Mouse (Mus musculus): ENCODE measurements around the gene Snhg11.

Snhg11 gene

GRCm38 (mm10) chr2:158375443-158376122, at the start of gene Snhg11:
Gene Snhg11, plus strand, starts transcription at chr2:158375638.
- DNase-seq (ENCODE audit: low spot score): peak; percentile 57

- DNase-seq (ENCODE audit: low spot score): no peak
These were observed 41.1 kb upstream of the Snhg11 start for GRCm38 (mm10) chr2:158334356-158334755.

- no peak for DNase-seq (ENCODE audit: low spot score)
These were observed 37.7 kb upstream of the Snhg11 start for GRCm38 (mm10) chr2:158337698-158338097.

DNA sequence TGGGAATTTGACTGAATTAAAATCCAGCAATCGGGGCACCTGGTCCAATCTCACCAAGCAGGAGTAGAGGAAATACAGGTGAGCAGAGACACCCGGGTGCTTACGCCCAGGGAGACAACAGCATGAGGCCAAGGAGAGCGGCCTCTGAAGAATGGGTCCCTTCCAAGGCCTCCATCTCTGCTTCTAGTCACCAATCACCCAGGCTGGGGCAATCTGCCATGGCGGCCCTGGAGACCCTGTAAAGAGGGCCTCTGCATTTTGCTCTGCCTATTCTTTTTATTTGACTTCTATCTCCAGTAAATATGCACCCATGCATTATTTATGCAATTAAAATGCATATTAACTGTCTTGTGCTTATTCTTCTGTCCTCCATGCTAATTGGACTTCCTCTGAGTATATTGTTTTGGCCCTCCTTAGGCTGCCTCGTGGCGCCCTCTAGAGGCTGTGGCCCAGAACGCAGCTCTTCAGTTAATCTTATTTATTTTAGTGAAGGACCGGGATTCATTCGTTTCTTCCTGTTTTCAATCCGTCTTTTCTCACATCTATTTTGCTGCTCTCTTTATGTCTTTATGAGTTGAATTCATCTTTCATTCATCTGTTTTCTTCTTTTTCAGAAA, 35.4 kb upstream of the Snhg11 start:
- peak; percentile 41 for DNase-seq (ENCODE audit: low spot score)

- DNase-seq (ENCODE audit: low spot score): no peak
These were observed 34.1 kb upstream of the Snhg11 start for GRCm38 (mm10) chr2:158341324-158341723.

- no peak for DNase-seq (ENCODE audit: low spot score)
These were observed 31.9 kb upstream of the Snhg11 start for GRCm38 (mm10) chr2:158343495-158343894.

- DNase-seq (ENCODE audit: low spot score): no peak
These were observed 29.0 kb upstream of the Snhg11 start for GRCm38 (mm10) chr2:158346467-158346866.

DNA sequence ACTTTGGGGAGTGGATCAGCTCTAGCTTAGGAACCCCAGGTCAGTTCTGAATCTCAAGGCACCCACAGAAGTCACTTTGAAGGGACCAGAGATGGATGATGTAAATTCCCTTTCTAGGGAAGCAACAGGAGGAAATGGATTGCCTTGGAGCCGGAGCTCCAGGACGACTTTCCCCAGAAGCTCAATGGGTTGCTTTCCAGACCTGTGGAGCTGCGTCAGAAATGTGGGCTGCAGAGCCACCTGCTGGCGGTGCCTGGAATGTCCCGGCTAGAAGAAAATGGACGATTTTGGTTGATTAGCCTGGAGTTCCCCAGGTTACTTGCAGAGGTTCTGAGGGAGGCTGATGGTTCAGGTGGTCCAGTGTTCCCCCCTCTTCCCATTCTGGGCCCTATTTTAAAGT, 27.6 kb upstream of the Snhg11 start:
- peak; percentile 31 for DNase-seq (ENCODE audit: low spot score)

GRCm38 (mm10) chr2:158352801-158353520, 22.5 kb upstream of the Snhg11 start:
- DNase-seq (ENCODE audit: low spot score): no peak

DNA sequence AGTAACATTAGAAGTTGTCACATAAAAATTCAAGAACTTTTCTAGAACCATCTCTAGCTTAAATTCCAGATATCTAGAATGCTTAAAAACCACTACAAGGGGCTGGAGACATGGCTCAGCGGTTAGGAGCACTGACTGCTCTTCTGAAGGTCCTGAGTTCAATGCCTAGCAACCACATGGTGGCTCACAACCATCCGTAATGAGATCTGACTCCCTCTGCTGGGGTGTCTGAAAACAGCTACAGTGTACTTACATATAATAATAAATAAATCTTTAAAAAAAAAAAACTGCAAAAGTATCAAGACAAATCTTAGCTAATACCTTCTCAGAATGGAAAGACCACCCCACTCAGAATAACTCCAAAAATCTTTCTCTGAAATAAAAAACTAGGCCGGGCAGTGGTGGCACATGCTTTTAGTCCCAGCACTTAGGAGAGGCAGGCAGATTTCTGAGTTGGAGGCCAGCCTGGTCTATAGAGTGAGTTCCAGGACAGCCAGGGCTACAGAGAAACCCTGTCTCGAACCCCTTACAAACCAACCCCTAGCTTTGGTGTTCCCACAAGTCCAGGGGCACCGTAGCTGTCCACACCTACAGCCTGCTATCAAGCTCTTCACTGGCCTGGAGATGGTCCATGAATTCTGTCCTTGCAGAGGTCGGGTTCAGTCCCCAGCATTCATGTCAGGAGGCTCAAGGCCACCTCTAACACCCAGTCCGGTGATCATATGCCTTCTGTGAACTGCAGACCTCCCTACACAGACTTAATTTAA, 20.9 kb upstream of the Snhg11 start:
- DNase-seq (ENCODE audit: low spot score): no peak

DNA sequence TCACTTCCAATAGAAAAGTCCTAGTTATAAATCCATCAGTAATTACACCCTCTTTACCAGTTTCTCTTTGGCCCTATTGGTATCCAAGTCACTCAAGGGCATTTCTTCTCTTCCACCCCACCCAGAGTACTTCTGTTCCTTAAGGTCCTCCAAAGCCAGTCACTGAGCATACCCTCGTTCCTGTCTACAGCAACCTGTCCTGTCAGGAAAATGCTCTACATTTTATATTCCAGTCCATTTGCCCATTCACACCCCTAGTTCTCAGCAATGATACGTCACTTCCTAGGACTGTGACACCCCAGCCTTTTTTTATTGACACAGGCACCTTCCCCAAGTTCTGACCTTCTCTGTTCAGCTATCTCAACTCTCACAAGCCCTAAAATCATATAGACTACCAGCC, 20.2 kb upstream of the Snhg11 start:
- no peak for DNase-seq (ENCODE audit: low spot score)

DNA sequence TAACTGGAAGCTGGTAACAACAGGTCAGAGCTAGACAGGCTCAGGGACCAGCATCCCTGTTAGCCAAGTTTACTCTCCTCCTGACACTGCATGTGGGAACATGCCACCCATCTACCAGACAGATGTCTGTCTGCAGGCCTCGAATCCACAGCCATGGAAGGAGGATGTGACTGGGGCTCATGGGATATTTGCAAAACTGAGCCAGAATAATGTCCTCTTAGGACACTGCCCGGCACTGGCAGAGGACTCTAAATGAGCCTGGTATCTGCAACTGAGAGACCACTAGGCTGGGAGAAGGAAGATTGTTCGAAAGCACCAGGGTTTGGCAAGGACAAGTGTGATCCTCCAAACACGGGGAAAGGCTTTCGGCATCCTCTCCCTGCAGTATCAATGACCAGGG, 19.3 kb upstream of the Snhg11 start:
- no peak for DNase-seq (ENCODE audit: low spot score)

DNA sequence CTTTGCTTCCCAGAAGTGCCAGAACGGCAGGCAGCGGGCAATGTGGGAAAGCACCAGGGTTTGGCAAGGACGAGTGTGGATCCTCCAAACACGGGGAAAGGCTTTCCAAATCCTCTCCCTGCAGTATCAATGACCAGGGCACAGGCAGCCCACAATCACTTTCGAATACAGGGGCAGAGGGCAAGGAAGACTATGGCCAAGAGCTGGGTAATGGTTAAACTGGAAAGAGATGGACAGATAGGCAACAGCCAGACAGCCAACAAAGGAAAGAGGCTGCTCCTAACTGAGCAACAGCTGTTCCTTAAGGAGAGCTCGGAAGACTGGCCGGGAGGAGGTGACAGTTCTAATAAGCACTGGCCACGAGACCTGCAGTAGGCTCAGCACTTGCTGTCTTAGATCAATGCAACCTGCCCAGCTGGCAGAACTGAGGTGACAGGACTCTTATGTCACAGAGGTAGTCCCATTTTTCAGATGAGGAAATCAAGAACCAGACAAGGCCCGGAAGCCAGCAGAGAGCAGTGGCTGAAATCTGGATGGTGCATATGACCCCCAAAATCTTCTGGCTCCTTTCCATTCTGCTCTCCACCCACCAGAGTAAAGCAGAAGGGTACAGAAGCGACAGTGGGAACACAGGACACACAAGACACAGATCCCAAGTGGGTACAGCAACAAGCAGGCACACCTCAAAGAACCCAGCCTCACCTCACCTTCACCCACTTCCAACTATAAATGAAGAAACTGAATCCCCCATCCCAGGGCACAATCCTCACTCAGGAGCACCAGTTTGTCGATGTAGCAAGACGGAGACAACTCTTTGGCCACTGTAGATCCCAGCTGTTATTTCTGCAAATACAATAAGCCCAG, 15.4 kb upstream of the Snhg11 start:
- DNase-seq (ENCODE audit: low spot score): no peak

GRCm38 (mm10) chr2:158360873-158361677, 14.4 kb upstream of the Snhg11 start:
- peak; percentile 70 for DNase-seq (ENCODE audit: low spot score)

GRCm38 (mm10) chr2:158361678-158362320, 13.6 kb upstream of the Snhg11 start:
- no peak for DNase-seq (ENCODE audit: low spot score)

DNA sequence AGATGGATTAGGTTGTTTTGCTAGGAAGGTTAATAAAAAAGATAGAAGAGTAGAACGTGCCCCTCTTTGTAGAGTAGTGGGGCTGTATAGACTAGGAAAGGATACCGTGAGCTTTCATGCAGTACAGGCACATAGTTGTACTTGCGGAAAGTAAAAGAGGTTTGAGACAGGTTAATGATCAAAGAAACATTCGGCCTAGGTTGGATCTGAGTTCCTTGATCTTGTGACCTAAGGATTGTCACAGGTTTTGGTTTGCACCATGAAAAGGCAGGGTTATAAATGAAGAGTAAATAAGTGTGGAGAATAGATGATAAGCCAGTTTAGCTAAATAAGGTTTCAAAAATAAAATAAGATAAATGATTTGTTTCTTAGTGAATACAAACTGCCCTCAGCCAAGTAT, 11.3 kb upstream of the Snhg11 start:
- DNase-seq (ENCODE audit: low spot score): no peak

GRCm38 (mm10) chr2:158365099-158365850, 10.2 kb upstream of the Snhg11 start:
- no peak for DNase-seq (ENCODE audit: low spot score)

DNA sequence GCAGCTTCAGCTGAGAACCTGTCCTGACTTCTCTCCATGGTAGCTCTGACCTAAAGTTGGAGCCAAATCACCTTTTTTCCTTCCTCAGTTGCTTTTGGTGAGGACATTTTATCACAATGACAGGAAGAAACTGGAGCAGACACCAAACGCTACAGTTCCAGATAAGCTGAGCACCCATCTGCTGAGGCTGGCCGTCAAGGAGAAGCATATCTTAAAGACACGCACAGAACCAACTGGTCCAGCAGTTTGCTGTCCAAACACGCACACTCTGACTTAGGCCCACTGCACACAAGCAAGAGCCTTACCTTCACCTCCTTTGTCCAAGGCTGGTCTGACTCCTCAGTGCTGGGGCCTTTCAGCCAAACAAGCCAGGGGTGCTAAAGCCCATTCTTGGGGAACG, 7.8 kb upstream of the Snhg11 start:
- no peak for DNase-seq (ENCODE audit: low spot score)

GRCm38 (mm10) chr2:158368313-158368712, 7.1 kb upstream of the Snhg11 start:
- DNase-seq (ENCODE audit: low spot score): no peak
